Mouse (Mus musculus): ENCODE measurements around the gene Cd72.

DNA sequence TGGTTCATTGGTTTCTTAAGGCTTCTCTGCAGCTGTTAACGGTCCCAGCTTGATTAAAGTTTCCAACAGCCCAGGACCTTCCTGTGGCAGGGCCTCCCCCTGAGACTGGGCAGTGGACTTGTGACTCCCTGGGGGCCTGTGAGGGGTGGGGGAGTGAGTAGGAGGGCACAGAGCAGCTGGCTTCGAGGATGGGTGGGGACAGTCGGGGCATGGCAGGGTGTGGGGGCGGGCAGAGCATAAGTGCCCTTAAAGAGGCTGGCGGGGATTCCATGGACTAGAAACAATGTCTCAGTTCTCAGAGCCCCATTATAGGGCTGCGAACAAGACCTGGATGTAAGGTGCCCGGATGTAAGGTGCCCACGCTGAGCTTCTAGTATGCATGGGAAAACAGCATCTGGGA, 2.7 kb upstream of the Cd72 start:
- TF ChIP-seq ZC3H11A (IDR thresholded peaks at IDR 0.05; ENCODE audit: low read depth, low read length) = no peak
- TF ChIP-seq JUN (IDR thresholded peaks at IDR 0.05; ENCODE audit: insufficient read depth, low read depth, low read length) = no peak
- TF ChIP-seq ETS1 (conservative IDR thresholded peaks at IDR 0.05; ENCODE audit: low read depth, low read length) = peak; percentile 64
- no peak for TF ChIP-seq POLR2A (IDR thresholded peaks at IDR 0.05; ENCODE audit: low read depth, low read length)
- TF ChIP-seq MEF2A (IDR thresholded peaks at IDR 0.05; ENCODE audit: borderline replicate concordance, low read depth, low read length) = peak; percentile 25; the same call in 1 of the 2 replicates
- no peak for TF ChIP-seq POLR2AphosphoS2 (IDR thresholded peaks at IDR 0.05; ENCODE audit: low read depth, low read length)
- no peak for TF ChIP-seq GABPA (IDR thresholded peaks at IDR 0.05; ENCODE audit: insufficient replicate concordance, low read depth, low read length)
- no peak for TF ChIP-seq CTCF (conservative IDR thresholded peaks at IDR 0.05 in 1 of 2, IDR thresholded peaks at IDR 0.05 in 1 of 2; ENCODE audit: low read depth in 2 of 2, low read length in 2 of 2)
- TF ChIP-seq CHD1 (IDR thresholded peaks at IDR 0.05; ENCODE audit: low read depth, low read length) = no peak
